Mouse (Mus musculus) heart, postnatal 0 days (tissue): ENCODE measurements at regions not wholly inside any gene's neighbourhood (a gene's known extent, or its start where the extent isn't known, plus 50 kb on each side); places are given as distances from the start of the nearest gene placed in this dataset.

Experiments used
- CTCF ChIP-seq: IDR thresholded peaks from 2 replicates; pipeline ENCODE4 v1.5.1; 2016; ENCODE audit warnings: antibody characterized with exemption, control low read depth, low read depth
- EP300 ChIP-seq: IDR thresholded peaks from 2 replicates; pipeline ENCODE4 v1.6.1; 2016; ENCODE audit warnings: antibody characterized with exemption, low read depth

GRCm38 (mm10) chr8:95987011-95987440 lies 98.7 kb upstream of the Got2 start:
- no peak for TF ChIP-seq CTCF
- TF ChIP-seq EP300, result no peak
